Mouse (Mus musculus) layer of hippocampus, adult 9-11 months (tissue): ENCODE data around the gene Fam193b.
"Not testable (repeated sequence)": the region's sequence is repeated elsewhere in the genome, so short reads cannot be mapped to it uniquely, and the experiment has no call there.

Source experiments
- DNase-seq: peaks from one replicate; pipeline ENCODE4 v3.0.0; 2022

Fam193b gene

DNA sequence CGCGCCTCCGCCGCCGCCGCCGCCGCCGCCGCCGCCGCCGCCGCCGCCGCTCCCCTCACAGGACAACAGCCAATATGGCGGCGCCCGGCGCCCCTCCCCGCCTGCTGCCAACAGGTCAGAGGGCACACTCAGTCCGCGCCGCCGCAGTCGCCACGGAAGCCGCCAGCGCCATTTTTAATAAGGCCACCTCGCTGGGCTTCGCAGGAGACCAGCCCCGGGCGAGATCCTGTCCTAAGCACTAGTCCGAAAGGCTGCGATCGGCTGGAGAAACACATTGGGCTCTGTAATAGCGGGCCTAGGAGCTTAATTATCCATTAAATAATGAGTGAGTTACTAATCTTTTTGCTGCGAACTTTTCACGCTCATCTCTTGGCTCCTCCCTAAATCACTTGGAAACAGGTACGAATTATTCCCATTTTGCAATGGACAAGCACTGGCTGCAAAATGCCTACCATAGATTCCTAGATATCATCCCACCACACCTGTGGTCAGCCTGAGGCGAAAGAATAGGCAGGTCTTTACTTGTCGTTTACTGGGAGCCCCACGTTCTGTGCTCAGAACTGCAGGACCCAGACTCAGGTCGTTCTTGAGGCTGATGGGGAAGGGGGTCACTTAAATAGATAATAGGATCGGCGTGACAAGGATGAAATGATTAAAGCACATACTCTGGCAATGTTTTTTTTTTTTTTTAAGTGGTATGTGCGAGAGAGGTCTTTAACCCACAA lies at the start of gene Fam193b:
Gene Fam193b, minus strand, starts transcription at position 94 of the 725 bp plus-strand sequence.
- peak; percentile 92 for DNase-seq

DNA sequence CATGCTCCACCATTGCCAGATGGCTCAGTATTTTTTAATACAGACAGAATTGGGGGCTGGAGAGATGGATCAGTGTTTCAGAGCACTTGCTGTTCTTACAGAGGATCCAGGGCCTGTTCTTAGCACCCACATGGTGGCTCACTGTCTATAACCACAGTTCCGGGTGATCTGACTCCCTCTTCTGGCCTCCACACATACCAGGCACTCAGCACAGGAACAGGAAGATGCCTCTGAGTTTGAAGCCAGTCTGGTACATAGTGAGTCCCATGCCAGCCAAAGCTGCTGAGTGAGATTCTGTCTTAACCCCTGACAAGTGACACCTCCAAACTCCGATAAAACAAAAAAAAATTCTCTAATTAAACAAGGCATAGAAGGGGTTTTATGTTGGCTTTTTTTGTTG lies 49.4 kb upstream of the Fam193b start:
- no peak for DNase-seq

DNA sequence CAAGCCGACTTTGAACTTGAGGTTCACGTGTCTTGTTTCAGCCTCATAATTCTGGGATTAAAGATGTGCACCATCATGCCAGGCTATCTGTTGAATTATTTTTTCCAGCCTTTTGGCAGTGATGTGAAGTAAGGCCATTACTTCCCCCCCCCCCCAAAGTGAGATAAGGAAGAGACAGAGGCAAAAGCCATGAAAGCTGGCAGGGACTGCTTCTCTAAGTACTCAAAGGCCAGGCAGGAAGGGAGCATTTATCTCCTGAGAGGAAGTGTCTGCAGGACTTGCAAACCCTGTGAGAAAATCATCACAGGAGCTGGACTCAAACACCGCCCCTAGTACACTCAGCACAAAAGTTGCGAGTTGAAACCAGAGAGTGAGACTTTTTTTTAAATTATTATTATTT lies 48.4 kb upstream of the Fam193b start:
- no peak for DNase-seq

DNA sequence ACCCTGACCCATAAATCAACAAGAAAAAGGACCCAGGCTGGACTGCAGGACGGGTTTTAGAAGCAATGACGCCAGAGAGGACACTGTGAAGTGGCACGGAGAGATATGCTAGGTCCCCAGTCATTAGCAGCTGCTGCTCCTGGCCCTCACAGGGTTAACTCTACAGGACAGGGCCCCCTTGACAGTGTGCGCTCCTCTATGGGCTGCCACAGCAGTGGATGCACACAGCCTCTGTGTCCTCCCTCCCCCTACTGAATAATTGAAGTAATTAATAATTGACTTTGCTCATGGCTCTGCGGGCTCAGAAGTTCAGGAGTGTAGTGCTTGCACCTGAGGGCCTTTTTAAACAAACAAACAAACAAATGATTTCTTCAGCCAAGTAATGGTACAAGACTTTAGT lies 42.6 kb upstream of the Fam193b start:
- no peak for DNase-seq

DNA sequence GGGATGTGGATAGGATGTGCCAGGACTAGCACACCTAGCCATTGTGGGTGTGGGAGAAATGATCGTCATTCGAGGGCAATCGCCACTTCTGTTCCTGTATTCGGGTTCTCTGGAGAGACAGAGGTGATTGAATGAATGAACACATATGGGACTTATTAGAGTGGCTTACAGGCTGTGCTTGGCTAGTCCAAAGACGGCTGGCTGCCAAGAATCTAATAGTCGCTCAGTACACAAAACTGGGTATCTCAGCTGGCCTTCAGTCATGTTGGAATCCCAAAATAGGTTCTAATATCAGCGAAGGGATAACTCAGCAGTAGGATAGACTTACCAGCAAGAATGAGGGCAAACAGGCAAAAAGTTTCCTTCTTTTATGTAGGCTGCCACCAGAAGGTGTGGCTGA lies 41.1 kb upstream of the Fam193b start:
- DNase-seq, result no peak

- no peak for DNase-seq
Measured at GRCm38 (mm10) chr13:55607624-55608006, 36.7 kb upstream of the Fam193b start.

GRCm38 (mm10) chr13:55606899-55607623 lies 36.1 kb upstream of the Fam193b start:
- peak; percentile 74 for DNase-seq

DNA sequence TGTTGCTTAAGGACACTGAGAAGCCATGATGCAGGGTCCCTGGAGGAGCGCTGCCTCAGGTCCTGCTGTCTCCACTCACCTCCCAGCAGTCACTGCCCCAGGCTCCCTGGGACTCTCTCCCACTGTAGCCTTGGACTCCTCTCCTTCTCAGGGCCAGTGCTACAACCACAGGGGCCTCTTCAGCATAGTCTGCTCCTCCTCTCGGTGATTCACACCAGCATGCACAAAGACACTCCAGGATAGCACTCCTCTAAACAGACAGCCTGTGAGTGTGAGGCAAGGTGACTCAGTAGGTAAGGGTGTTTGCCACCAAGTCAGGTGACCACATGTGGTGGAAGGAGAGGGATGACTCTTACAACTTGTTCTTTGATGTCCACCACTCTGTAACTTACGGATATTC lies 33.7 kb upstream of the Fam193b start:
- no peak for DNase-seq

DNA sequence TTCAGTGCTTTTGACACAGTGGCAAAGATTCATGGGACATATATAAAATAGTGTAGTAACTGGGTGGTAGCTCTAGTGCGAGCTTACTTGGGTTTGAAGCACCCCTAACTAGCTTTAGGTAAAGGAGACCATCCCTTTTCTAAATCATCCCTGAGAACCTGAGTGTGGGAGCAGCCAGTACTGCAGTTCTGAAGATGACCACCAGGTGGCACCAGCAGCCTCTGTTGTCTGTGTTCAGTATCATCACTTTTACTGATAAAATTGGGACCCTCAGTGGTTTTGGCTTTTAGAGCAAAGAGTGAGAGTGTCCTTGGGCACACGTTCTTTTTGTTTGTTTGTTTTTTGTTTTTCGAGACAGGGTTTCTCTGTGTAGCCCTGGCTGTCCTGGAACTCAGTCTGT lies 30.7 kb upstream of the Fam193b start:
- peak; percentile 69 for DNase-seq

- no peak for DNase-seq
Measured at GRCm38 (mm10) chr13:55600657-55601056, 29.7 kb upstream of the Fam193b start.

DNA sequence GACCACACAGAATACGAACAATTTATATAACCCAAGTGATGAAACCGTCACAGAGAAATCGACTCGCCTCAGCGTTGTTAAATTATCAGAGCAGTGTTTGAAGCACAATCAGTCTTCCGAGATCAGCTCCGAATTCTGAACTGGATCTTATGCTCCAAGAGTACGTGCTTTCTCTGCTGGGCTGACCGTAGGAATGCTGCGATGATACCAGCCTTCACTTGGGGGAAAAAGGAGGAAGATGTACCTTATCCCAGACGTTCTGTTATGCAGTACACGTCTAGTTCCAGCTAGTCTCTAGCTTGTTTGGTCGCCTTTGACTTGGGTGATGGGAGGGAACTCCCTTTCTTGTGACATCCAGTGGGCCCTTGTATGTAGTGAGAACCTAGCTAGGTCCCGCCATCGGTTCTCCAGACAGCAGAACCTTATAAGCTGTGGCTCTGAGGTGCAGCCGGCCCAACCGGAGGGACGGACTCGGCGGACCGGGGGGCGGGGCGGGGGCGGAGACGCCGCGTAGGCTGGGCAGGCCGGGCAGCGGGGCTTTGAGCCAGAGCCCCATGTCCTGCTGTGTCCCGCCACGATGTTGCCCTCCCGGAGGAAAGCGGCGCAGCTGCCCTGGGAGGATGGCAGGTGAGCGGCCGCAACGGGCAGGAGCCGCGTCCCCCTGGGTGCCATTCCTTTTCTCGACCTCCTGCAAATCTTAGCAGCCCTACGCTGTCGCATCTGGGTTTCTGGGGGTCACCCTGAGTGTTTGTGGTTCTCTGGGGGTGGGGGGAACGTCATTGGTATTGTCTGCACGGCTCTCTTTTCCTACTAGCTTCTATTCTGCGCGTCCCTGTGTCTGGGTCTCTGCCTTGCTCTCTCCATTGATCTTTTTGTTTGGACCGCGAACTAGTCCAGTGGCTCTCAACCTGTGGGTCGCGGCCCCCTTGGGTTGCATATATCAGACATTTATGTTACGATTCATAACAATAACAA lies 28.9 kb upstream of the Fam193b start, which contains the start of gene B4galt7:
Gene B4galt7, plus strand, starts transcription at position 331 of the 975 bp plus-strand sequence.
- peak; percentile 82 for DNase-seq

DNA sequence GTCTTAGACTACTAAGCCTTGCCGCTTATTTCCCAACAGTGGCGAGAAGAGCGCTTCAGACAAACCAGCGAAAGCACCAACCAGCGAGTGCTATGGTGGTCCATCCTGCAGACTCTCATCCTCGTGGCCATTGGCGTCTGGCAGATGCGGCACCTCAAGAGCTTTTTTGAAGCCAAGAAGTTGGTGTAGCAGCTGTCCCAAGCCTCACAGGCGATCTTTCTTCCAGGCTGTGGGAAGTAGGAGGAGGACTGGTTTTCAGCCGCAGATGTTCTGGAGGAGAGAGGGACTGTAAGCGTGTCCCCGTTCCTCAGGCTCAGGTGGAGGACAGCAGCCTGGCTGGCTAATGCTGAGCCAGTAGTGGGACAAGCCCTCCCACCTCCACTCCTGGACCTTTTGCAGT lies 25.9 kb upstream of the Fam193b start:
- DNase-seq, result no peak

DNA sequence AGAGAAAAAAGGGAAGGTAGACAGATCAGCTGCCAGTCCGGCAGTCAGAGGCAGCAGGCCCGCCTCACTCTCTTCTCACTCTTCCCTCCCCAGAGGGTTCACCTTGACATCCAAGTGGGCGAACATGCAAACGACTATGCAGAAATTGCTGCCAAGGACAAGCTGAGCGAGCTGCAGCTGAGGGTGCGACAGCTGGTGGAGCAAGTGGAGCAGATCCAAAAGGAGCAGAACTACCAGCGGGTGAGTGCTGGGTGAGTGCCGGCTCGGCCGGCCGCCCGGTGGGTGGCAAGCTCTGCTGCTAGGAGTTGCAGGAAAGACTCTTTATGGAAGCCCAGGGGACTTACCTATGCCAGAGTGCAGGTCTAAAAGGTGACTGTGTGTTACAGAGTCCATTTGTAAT lies 24.5 kb upstream of the Fam193b start:
- peak; percentile 84 for DNase-seq

- no peak for DNase-seq
Measured at GRCm38 (mm10) chr13:55593254-55593747, 22.4 kb upstream of the Fam193b start.

DNA sequence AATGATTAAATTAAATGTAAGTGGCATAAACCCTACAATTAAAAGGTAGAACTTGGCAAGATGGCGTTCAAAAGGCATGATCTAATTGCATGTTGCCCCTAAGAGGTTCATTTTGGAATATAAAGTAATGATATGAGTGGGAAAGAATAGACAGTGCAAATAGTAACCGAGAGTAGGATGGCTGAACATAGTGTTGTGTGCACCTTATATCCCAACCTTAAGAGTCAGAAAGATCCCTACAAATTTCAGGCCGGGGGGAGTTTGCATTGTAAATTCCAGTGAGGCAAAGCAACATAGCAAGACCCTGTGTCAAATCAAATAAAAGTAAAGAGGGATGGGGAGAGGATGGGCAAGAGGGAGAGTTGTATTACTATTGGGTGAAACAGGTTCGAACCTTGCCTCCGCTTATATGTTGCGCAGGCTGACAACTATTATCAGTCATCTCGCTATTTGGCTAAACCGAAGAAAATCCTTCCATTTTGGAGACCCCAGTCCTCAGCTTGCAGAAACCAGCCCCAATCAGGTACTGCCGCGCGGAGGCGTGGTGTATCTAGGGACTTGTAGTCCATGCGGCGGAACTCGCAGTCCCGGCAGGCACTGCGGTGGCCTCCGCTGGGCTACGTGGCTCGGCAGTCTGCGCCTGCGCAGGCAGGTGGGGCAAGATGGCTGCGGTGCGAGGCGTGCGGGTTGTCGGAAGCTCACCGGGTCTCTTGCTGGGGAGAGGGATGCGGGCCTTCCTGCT lies 21.8 kb upstream of the Fam193b start:
- peak; percentile 98 for DNase-seq

- DNase-seq, result no peak
Measured at GRCm38 (mm10) chr13:55591961-55592490, 21.1 kb upstream of the Fam193b start.

- no peak for DNase-seq
Measured at GRCm38 (mm10) chr13:55578086-55578485, 7.2 kb upstream of the Fam193b start.

DNA sequence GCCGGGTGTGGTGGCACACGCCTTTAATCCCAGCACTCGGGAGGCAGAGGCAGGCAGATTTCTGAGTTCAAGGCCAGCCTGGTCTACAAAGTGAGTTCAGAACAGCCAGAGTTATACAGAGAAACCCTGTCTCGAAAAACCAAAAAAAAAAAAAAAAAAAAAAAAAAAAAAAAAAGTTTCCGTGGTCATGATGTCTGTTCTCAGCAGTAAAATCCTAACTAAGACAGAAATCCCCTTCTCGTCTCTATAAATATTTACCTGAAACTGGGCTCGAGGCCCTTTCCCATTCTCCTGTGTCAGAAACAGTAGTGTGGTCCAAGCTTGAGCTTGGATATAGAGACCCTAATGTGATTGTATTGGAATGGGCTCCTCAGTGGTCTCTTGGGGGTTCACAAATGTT lies 6.0 kb upstream of the Fam193b start:
- not testable (repeated sequence) for DNase-seq

GRCm38 (mm10) chr13:55575932-55576331 lies 5.0 kb upstream of the Fam193b start:
- no peak for DNase-seq

DNA sequence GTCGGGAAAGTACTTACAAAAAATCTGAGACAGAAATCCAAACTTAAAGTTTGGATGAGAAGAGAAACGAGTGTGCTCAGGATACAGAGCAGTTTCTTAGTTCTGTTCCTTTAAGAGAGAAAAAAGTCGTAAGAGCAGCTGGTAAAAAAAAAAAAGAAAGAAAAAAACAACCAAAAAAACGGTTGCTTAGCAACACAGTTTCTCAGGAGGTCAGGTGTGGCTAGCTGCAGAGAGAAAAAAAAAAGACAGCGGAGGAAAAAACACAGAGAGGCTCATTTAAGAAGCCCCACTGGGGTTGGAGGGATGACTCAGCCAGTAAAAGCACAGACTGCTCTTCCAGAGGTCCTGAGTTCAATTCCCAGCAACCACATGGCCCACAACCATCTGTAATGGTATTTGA lies 3.4 kb upstream of the Fam193b start:
- DNase-seq, result no peak

DNA sequence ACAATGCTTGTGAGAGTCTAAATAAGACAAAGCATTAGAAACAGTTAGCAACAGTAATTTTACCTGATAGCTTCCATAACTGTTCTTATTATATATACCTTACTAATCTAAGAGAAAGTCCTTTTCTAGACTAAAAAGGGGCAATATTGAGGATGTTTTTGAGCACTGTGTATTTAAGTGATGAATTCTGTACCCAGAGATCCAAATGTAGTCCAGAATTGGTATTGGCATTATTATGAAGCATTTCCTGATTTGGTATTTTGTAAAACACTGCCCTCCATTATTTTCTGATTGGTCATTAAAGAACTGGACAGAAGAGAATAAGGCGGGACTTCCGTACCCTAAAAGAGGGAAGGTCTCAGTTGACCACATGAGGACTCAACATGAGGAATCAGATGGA lies 2.5 kb upstream of the Fam193b start, which contains the start of gene Tmed9:
Gene Tmed9, plus strand, starts transcription at position 301 of the 400 bp plus-strand sequence.
- no peak for DNase-seq

- no peak for DNase-seq
Measured at GRCm38 (mm10) chr13:55571977-55572376, 1.1 kb upstream of the Fam193b start.
